Comparison of ENCODE assay signal across 8 mouse cellular contexts in genomic region chr8:10586956-10587744, GRCm38 (mm10).
DNase-seq lines count a peak whose midpoint lies in the region.

No protein-coding gene starts in this region.

- intact Hi-C loops in heart, postnatal 10 days (cut with DNase I) = loop anchor here (5.0 kb wide), 1 partner anchor 55 kb away; no protein-coding TSS in a partner anchor

- peak; percentile 72 for DNase-seq in gastrocnemius, adult 18-20 months (ENCODE audit: low spot score)
- DNase-seq in gastrocnemius, postnatal 4 days (ENCODE audit: low spot score in 2 of 2) = no peak
- DNase-seq in embryo, embryonic 10.5 days (ENCODE audit: low spot score) = peak; percentile 39
- DNase-seq in heart, postnatal 10 days = peak; percentile 69 to 70
- peak; percentile 74 to 82 for DNase-seq in kidney, postnatal 4 days
- DNase-seq in testis, postnatal 10 days (ENCODE audit: low spot score) = peak; percentile 64
- no peak for DNase-seq in spleen, adult 12 weeks (ENCODE audit: low spot score)
- DNase-seq in spleen, postnatal 36 days (ENCODE audit: low spot score in 2 of 2) = no peak

Comparison
In these comparisons a context has a peak if more than half of its experiments do, and no peak if none do; other contexts are left out.
1. DNase-seq: peak in gastrocnemius, adult 18-20 months (single experiment), embryo, embryonic 10.5 days (single experiment), heart, postnatal 10 days (2 of 2), kidney, postnatal 4 days (2 of 2) and testis, postnatal 10 days (single experiment); none in gastrocnemius, postnatal 4 days (0 of 2), spleen, adult 12 weeks (single experiment) and spleen, postnatal 36 days (0 of 2).